Mouse (Mus musculus): ENCODE results near the gene Rbl1. TPM values are rescaled to one million over a fixed set of nuclear protein-coding genes. Genes with fewer than 3 reads are reported as not detected.
"Not testable (repeated sequence)": the region's sequence is repeated elsewhere in the genome, so short reads cannot be mapped to it uniquely, and the experiment has no call there.

The Rbl1 gene
- total RNA-seq, 2 experiments from 2014 or later: 18.1 to 20.3 TPM

- DNase-seq (ENCODE audit: low spot score in 2 of 2): no peak
Measured at GRCm38 (mm10) chr2:157173555-157173954, 30.8 kb downstream of the Rbl1 start.

- DNase-seq (ENCODE audit: low spot score in 2 of 2): no peak
Measured at GRCm38 (mm10) chr2:157172984-157173383, 31.4 kb downstream of the Rbl1 start.

GRCm38 (mm10) chr2:157170626-157171025 is 33.7 kb downstream of the Rbl1 start:
- DNase-seq (ENCODE audit: low spot score in 2 of 2): no peak

GRCm38 (mm10) chr2:157170166-157170565 is 34.2 kb downstream of the Rbl1 start:
- DNase-seq (ENCODE audit: low spot score in 2 of 2): no peak

GRCm38 (mm10) chr2:157166371-157167080 is 37.8 kb downstream of the Rbl1 start:
- no peak for DNase-seq (ENCODE audit: low spot score in 2 of 2)

GRCm38 (mm10) chr2:157165312-157166224 is 38.8 kb downstream of the Rbl1 start:
- not testable (repeated sequence) for DNase-seq (ENCODE audit: low spot score in 2 of 2)

GRCm38 (mm10) chr2:157164101-157164500 is 40.2 kb downstream of the Rbl1 start:
- no peak for DNase-seq (ENCODE audit: low spot score in 2 of 2)

GRCm38 (mm10) chr2:157156079-157156478 is 48.3 kb downstream of the Rbl1 start:
- no peak for DNase-seq (ENCODE audit: low spot score in 2 of 2)

GRCm38 (mm10) chr2:157153235-157153634 is 51.1 kb downstream of the Rbl1 start:
- DNase-seq (ENCODE audit: low spot score in 2 of 2): no peak

GRCm38 (mm10) chr2:157148417-157148816 is 55.9 kb downstream of the Rbl1 start:
- DNase-seq (ENCODE audit: low spot score in 2 of 2): no peak

GRCm38 (mm10) chr2:157147397-157148020 is 56.8 kb downstream of the Rbl1 start:
- DNase-seq (ENCODE audit: low spot score in 2 of 2): no peak

GRCm38 (mm10) chr2:157145173-157145572 is 59.2 kb downstream of the Rbl1 start:
- no peak for DNase-seq (ENCODE audit: low spot score in 2 of 2)

- no peak for DNase-seq (ENCODE audit: low spot score in 2 of 2)
Measured at GRCm38 (mm10) chr2:157144132-157144531, 60.2 kb downstream of the Rbl1 start.

- DNase-seq (ENCODE audit: low spot score in 2 of 2): no peak
Measured at GRCm38 (mm10) chr2:157141962-157142361, 62.4 kb downstream of the Rbl1 start.

- DNase-seq (ENCODE audit: low spot score in 2 of 2): no peak
Measured at GRCm38 (mm10) chr2:157139251-157139802, 65.0 kb downstream of the Rbl1 start.

- DNase-seq (ENCODE audit: low spot score in 2 of 2): no peak
Measured at GRCm38 (mm10) chr2:157138808-157139207, 65.5 kb downstream of the Rbl1 start.

GRCm38 (mm10) chr2:157137959-157138731 is 66.2 kb downstream of the Rbl1 start:
- DNase-seq (ENCODE audit: low spot score in 2 of 2): no peak

- no peak for DNase-seq (ENCODE audit: low spot score in 2 of 2)
Measured at GRCm38 (mm10) chr2:157136646-157137045, 67.7 kb downstream of the Rbl1 start.

- no peak for DNase-seq (ENCODE audit: low spot score in 2 of 2)
Measured at GRCm38 (mm10) chr2:157136176-157136575, 68.2 kb downstream of the Rbl1 start.

GRCm38 (mm10) chr2:157135529-157136120 is 68.7 kb downstream of the Rbl1 start:
- no peak for DNase-seq (ENCODE audit: low spot score in 2 of 2)

Data from adrenal gland, postnatal 4 days (tissue).